Mouse (Mus musculus): ENCODE data around the gene Rps9. TPM values are rescaled to one million over a fixed set of nuclear protein-coding genes. Genes with fewer than 3 reads are reported as not detected.
"Not testable (repeated sequence)": the region's sequence is repeated elsewhere in the genome, so short reads cannot be mapped to it uniquely, and the experiment has no call there.

Rps9 gene
- polyA plus RNA-seq, 1 experiment from 2014 or later = 1,015 TPM

GRCm38 (mm10) chr7:3732675-3733074 is 28.9 kb downstream of the Rps9 start:
- H3K27ac ChIP-seq (replicated peaks); H3K4me3 ChIP-seq; H3K36me3 ChIP-seq; H3K9ac ChIP-seq (replicated peaks); ATAC-seq (ENCODE audit: low FRiP score, low read depth); H3K9me3 ChIP-seq; H3K4me1 ChIP-seq; H3K4me2 ChIP-seq (replicated peaks); H3K27me3 ChIP-seq: not testable (repeated sequence)
- WGBS = no CpG with 5 or more reads among the region's 1 CpGs

Small RNA genes within 50 kb of the gene (microRNA-seq; reads per million reads assigned to microRNA genes)
- 2.3 reads per million, percentile 2 among the genes with 10 or more reads in this experiment for gene Mir3572

Other genes starting within 250 kb of the Rps9 start
- not detected in 2 replicates for gene Tarm1, start 201.4 kb upstream of the Rps9 start, polyA plus RNA-seq (2016; fragmentation: Nextera tagmentation; extraction: Ambion mirVana)
- gene Oscar, start 87.8 kb upstream of the Rps9 start, polyA plus RNA-seq (2016; fragmentation: Nextera tagmentation; extraction: Ambion mirVana) = 0.22 TPM in 1 of 2 replicates, not detected in the other
- 341 and 342 TPM in 2 replicates for gene Ndufa3, start 86.6 kb upstream of the Rps9 start, polyA plus RNA-seq (2016; fragmentation: Nextera tagmentation; extraction: Ambion mirVana)
- 29.9 and 37.1 TPM in 2 replicates for gene Tfpt, start 74.1 kb upstream of the Rps9 start, polyA plus RNA-seq (2016; fragmentation: Nextera tagmentation; extraction: Ambion mirVana)
- gene Prpf31, start 74.0 kb upstream of the Rps9 start, polyA plus RNA-seq (2016; fragmentation: Nextera tagmentation; extraction: Ambion mirVana) = 121 and 131 TPM in 2 replicates
- 59.5 and 67.5 TPM in 2 replicates for gene Cnot3, start 58.7 kb upstream of the Rps9 start, polyA plus RNA-seq (2016; fragmentation: Nextera tagmentation; extraction: Ambion mirVana)
- gene Leng1, start 38.2 kb upstream of the Rps9 start, polyA plus RNA-seq (2016; fragmentation: Nextera tagmentation; extraction: Ambion mirVana) = 23.1 and 25.6 TPM in 2 replicates
- 2.8 and 3.1 TPM in 2 replicates for gene Tmc4, start 26.4 kb upstream of the Rps9 start, polyA plus RNA-seq (2016; fragmentation: Nextera tagmentation; extraction: Ambion mirVana)
- 202 and 212 TPM in 2 replicates for gene Tsen34, start 11.1 kb upstream of the Rps9 start, polyA plus RNA-seq (2016; fragmentation: Nextera tagmentation; extraction: Ambion mirVana)
- 37.9 and 42.6 TPM in 2 replicates for gene Mboat7, start 10.5 kb upstream of the Rps9 start, polyA plus RNA-seq (2016; fragmentation: Nextera tagmentation; extraction: Ambion mirVana)
- 0.15 and 0.22 TPM in 2 replicates for gene Pirb, start 16.4 kb downstream of the Rps9 start, polyA plus RNA-seq (2016; fragmentation: Nextera tagmentation; extraction: Ambion mirVana)
- not detected in 2 replicates for gene Gm15448, start 121.7 kb downstream of the Rps9 start, polyA plus RNA-seq (2016; fragmentation: Nextera tagmentation; extraction: Ambion mirVana)
- not detected in 2 replicates for gene Pira2, start 141.1 kb downstream of the Rps9 start, polyA plus RNA-seq (2016; fragmentation: Nextera tagmentation; extraction: Ambion mirVana)
- not detected in 2 replicates for gene Gm14548, start 194.1 kb downstream of the Rps9 start, polyA plus RNA-seq (2016; fragmentation: Nextera tagmentation; extraction: Ambion mirVana)
- not detected in 2 replicates for gene Lilra6, start 211.5 kb downstream of the Rps9 start, polyA plus RNA-seq (2016; fragmentation: Nextera tagmentation; extraction: Ambion mirVana)

Measured in midbrain, embryonic 12.5 days (tissue).